Mouse (Mus musculus) layer of hippocampus, adult 18-20 months (tissue): ENCODE measurements around the gene Soat1. TPM values are rescaled to one million over a fixed set of nuclear protein-coding genes. Genes with fewer than 3 reads are reported as not detected.
"Not testable (repeated sequence)": the region's sequence is repeated elsewhere in the genome, so short reads cannot be mapped to it uniquely, and the experiment has no call there.

Source experiments
- DNase-seq, 2 experiments: peaks; one replicate each; pipeline ENCODE4 v3.0.0; 2022; ENCODE audit warnings: low spot score in 2 of 2
- total RNA-seq, 2 experiments: library from RNA; stranded (reverse); gene quantifications; 2 replicates each; pipeline ENCODE4 v1.2.3; 2021

The Soat1 gene
- total RNA-seq, 2 experiments from 2014 or later = 49.0 to 58.6 TPM

DNA sequence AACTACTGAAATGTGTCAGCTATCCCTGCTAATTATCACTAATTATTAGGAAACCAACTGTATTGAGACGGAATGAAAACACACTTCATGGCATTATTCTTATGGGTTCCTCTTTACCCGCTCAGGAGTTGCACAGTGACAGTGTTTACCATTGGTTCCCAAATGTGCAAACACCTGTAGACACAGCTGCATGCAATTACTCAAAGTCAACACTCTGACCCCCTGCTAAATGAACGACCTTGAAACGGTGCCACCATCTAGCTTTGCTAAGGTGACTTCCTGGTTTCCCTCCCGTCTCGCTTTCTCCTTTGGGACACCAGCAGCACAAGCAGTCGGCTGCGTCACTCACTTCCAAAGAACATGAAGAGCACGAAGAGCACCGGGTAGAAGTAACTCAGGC lies 41.6 kb downstream of the Soat1 start:
- DNase-seq = no peak

DNA sequence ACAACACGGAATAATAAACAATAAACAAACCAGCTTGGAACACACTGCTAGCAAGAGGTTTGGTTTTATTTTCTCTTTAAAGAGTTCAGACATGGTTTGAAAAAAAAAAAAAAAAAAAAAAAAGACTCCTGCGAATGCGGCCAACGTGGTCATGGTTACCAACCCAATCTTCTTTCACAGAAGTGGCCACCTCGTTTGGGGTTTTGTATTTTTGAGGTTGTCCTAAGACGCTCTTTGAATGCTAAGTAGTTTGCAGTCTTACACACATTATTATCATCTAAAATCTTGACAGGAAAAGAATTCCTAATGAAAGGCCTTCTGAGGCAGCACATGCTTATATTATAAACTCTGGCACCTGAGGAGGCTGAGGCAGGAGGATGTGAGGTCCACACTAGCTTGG lies 45.7 kb downstream of the Soat1 start:
- no peak for DNase-seq

GRCm38 (mm10) chr1:156425746-156426145 lies 48.4 kb downstream of the Soat1 start:
- DNase-seq = no peak

- DNase-seq = no peak
These were observed 50.1 kb downstream of the Soat1 start for GRCm38 (mm10) chr1:156424054-156424453.

- DNase-seq = no peak
These were observed 50.6 kb downstream of the Soat1 start for GRCm38 (mm10) chr1:156423493-156423892.

DNA sequence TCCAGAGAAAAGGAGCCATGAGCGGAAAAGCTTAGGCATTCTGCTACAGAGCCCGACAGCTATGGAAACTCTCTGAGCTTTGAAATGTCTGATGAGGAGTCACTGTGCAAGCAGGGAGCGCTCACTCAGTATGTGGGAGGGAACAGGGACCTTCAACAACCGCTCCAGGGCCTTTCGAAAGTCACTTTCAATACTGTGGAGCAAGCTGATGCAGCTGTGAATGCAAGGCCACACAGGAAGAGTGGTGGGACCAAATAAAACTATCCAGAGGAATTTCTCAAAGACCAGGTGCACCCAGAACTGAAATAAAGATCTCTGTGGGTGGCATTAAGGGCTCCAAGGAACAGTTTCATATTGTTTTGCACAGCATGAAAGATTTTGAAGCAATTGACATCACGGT lies 51.3 kb downstream of the Soat1 start:
- DNase-seq = no peak

- DNase-seq = peak; percentile 73 to 90
These were observed 53.3 kb downstream of the Soat1 start, which contains the start of gene Axdnd1 for GRCm38 (mm10) chr1:156420671-156421297. Gene Axdnd1 (minus strand): TSS chr1:156421159.

DNA sequence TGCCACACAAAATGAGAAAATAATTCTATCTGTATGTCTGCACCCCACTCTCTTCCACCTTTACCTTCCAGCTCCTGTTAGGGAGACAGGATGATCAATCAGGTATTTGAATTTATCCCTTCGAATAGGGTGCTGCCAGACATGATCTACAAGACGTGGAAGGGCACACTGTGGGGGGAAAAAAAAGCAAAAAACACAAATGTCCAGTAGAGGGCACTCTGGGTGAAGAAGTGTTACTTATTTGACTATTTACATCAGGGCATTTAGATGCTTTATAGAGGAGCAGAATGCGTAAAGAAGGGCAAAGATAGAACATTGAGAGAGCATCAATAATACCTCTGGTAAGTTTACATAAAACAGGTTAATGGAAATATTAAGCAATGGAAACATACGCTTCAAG lies 56.0 kb downstream of the Soat1 start:
- peak in 1 of 2 experiments; percentile 69 for DNase-seq

- DNase-seq = no peak
These were observed 65.6 kb downstream of the Soat1 start for GRCm38 (mm10) chr1:156408521-156408920.

- no peak for DNase-seq
These were observed 66.1 kb downstream of the Soat1 start for GRCm38 (mm10) chr1:156408004-156408403.

DNA sequence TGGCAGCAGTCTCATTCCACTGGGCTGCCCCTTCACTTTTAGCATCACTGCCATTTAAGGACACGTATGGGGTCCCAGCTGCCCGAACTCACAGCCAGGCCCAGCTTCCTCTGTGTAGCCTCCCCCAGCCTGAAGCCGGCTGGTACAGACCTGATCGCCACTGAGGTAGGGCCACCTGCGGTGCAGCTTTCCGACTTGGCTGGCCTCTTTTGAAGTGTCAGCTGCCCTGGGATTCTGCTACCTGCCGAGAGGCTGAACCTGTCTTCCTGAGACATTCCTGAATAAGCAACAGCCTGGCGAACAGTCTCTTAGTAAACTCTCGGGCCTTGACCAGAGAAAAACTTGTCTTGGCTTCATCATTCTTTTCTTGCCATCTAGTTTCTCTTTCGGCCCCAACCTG lies 70.9 kb downstream of the Soat1 start:
- DNase-seq = no peak

DNA sequence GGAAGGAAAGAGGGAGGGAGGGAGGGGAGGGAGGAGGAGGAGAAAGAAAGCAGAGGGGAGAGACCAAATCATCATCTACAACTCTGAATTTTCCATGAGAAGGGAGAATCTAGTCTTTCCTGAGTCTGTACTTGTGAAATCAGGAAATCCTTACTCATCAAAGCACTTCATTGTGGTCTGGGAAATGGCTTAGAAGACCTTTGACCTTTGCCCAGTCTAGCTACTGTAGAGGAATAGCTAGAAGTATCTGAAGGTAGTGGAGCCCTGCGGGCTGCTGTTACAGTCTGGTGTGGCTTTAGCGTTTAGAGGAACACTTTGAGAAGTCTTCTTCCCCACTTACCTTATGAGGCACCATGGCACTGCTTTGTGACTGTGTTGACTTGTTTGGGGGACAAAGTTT lies 71.6 kb downstream of the Soat1 start:
- DNase-seq = no peak

- not testable (repeated sequence) for DNase-seq
These were observed 74.0 kb downstream of the Soat1 start for GRCm38 (mm10) chr1:156400159-156400558.

- DNase-seq = no peak
These were observed 81.0 kb downstream of the Soat1 start for GRCm38 (mm10) chr1:156393148-156393547.

DNA sequence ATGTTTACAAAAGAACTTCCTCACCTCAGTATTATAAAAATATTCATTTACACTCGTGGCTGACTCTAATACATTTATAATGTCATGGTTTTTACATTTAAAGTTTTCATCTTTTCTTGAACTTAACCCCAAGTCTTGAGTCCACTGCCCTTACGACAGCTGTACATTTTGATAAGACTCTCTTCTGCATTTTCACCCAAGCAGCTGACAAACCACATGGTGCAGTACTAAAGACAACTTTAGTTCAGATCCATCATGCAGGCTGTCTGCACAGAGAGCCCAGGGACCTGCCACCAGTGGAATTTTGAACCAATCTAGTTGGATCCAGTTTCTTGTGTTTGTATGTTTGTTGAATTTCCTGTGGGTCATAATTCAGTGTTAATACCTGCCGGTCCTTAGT lies 87.3 kb downstream of the Soat1 start:
- no peak for DNase-seq

GRCm38 (mm10) chr1:156386232-156386631 lies 87.9 kb downstream of the Soat1 start:
- DNase-seq = no peak

DNA sequence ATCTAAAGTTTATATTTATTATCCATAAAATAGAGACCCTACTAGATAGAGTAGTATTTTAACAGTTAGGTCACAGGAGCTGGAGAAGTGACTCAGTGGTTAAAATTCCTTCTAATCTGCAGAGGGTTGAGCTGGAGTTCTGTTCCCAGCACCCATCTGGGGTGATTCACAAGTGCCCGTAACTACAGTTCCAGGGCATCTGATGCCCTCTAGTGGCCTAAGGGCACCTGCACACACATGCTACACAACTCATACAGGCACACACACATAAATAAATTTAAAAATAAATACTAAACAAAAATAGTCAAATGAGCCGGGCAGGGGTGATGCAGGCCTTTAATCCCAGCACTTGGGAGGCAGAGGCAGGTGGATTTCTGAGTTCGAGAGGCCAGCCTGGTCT lies 92.9 kb downstream of the Soat1 start:
- no peak for DNase-seq

Other genes starting within 250 kb of the Soat1 start
- gene Tdrd5, start 170.7 kb downstream of the Soat1 start, total RNA-seq = 1 to 10 TPM; 4.4 to 5.7 TPM
- under 1 TPM in 1 of 2 experiments, not detected in 1; 0.13 TPM for gene Nphs2, start 163.6 kb downstream of the Soat1 start, total RNA-seq
- 100 to 1,000 TPM; 341 to 368 TPM for gene Gm2000, start 108.3 kb downstream of the Soat1 start, total RNA-seq
- 1 to 10 TPM in 1 of 2 experiments, under 1 TPM in 1; 0.50 to 1.2 TPM for gene Axdnd1, start 53.2 kb downstream of the Soat1 start, total RNA-seq
- 10 to 100 TPM; 41.8 to 42.1 TPM for gene Gm10031, start 49.7 kb upstream of the Soat1 start, total RNA-seq
- gene Abl2, start 84.5 kb upstream of the Soat1 start, total RNA-seq = 10 to 100 TPM; 83.1 to 89.9 TPM
- gene Tor3a, start 200.0 kb upstream of the Soat1 start, total RNA-seq = 1 to 10 TPM; 7.1 to 7.6 TPM
- 10 to 100 TPM; 82.7 to 83.8 TPM for gene Fam20b, start 244.8 kb upstream of the Soat1 start, total RNA-seq